Mouse (Mus musculus) limb, embryonic 10.5 days (tissue): ENCODE measurements at regions not wholly inside any gene's neighbourhood (a gene's known extent, or its start where the extent isn't known, plus 50 kb on each side); places are given as distances from the start of the nearest gene placed in this dataset.
"Not testable (repeated sequence)": the region's sequence is repeated elsewhere in the genome, so short reads cannot be mapped to it uniquely, and the experiment has no call there.

Experiments used
- DNase-seq: peaks from one replicate; pipeline ENCODE4 v3.0.0-alpha.2; 2017; ENCODE audit warnings: low spot score
- H3K27ac ChIP-seq: fragments of 300-500 bp; sonication (generic); 2 replicates; pipeline ENCODE4 v1.5.1; 2016; ENCODE audit warnings: mild to moderate bottlenecking
- H3K27me3 ChIP-seq: fragments of 300-500 bp; sonication (generic); 2 replicates; pipeline ENCODE4 v1.6.1; 2016; ENCODE audit warnings: low read depth, mild to moderate bottlenecking; ENCODE audit not compliant: poor library complexity, severe bottlenecking
- H3K36me3 ChIP-seq: fragments of 300-500 bp; sonication (generic); 2 replicates; pipeline ENCODE4 v1.6.1; 2016; ENCODE audit warnings: mild to moderate bottlenecking, moderate library complexity
- H3K4me1 ChIP-seq: fragments of 300-500 bp; sonication (generic); 2 replicates; pipeline ENCODE4 v1.6.1; 2016
- H3K4me3 ChIP-seq: fragments of 300-500 bp; sonication (generic); 2 replicates; pipeline ENCODE4 v1.5.1; 2016; ENCODE audit warnings: mild to moderate bottlenecking, moderate library complexity
- H3K9me3 ChIP-seq: fragments of 300-500 bp; sonication (generic); replicated peaks from 2 replicates; pipeline ENCODE4 v1.6.1; 2016; ENCODE audit warnings: mild to moderate bottlenecking
- whole genome bisulfite sequencing: fragments of 180-500 bp; shearing (Covaris S2); methylation state at CpG from one replicate; pipeline ENCODE4 v1.1.7; 2016; 5-methylcytosine and 5-hydroxymethylcytosine counted together

DNA sequence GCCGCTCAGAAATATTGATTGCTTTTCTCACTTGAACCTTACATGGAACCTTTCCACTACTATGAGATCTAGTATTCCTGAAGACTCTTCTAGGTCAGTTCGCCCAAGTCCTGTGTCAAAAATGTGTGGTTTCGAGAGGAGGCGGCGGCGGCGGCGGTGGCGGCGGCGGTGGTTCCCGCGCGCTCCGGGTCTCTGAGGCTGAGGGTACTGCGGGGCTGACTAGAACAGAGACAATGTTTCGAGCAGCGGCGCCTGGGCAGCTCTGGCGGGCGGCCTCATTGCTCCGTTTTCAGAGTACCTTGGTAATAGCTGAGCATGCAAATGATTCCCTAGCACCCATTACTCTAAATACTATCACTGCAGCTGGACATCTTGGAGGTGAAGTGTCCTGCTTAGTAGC, 957.0 kb upstream of the Gm597 start:
- H3K27ac ChIP-seq, H3K4me1 ChIP-seq, H3K4me3 ChIP-seq, H3K9me3 ChIP-seq, H3K36me3 ChIP-seq, H3K27me3 ChIP-seq, DNase-seq: not testable (repeated sequence)
- 83% methylated on average over 22 of the region's 22 CpGs for WGBS

DNA sequence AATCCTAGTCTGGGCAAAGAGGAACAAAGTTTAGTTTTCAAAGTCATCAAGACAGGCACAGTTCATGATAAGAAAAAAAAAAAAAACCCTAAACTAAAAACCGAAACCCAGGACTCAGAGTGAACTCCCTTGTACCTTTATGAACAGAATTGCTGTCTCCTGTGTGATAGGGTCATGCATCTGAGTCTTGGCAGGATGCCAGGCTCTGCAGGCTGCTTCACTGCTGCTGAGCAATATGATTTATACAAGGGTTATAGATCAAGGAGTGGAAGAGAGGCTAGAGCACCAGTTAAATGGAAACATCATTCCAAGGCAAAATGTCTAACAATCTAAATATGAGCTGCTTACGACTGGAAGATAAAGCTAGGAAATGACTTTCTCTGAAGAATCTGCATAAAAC, 951.9 kb upstream of the Gm597 start:
- Histone ChIP-seq H3K9me3 (no peaks in the 10 kb centered on the region), H3K27me3 (no peaks in the 10 kb centered on the region), H3K4me1 (no peaks in the 10 kb centered on the region), H3K27ac (no peak overlapping the region), H3K4me3 (no peak overlapping the region), H3K36me3 (no peaks in the 10 kb centered on the region)
- 86% methylated on average over 2 of the region's 2 CpGs for WGBS
- DNase-seq = peak; percentile 30
